Mouse (Mus musculus): ENCODE measurements at regions not wholly inside any gene's neighbourhood (a gene's known extent, or its start where the extent isn't known, plus 50 kb on each side); places are given as distances from the start of the nearest gene placed in this dataset.

- TF ChIP-seq CTCF (IDR thresholded peaks at IDR 0.05; ENCODE audit: borderline replicate concordance, extremely low read depth, insufficient read depth, insufficient read length) (no peak), POLR2A (IDR thresholded peaks at IDR 0.05; ENCODE audit: borderline replicate concordance, extremely low read depth, insufficient read depth, insufficient read length, poor library complexity, severe bottlenecking) (no peak)
Measured at GRCm38 (mm10) chr8:128109036-128109435, 249.4 kb upstream of the Nrp1 start.

All from brain, embryonic 14.5 days (tissue).